ENCODE assay signal across 8 mouse cellular contexts in genomic region chr2:28532938-28533771, GRCm38 (mm10). TPM values are rescaled to one million over a fixed set of nuclear protein-coding genes. Genes with fewer than 3 reads are reported as not detected.
A peak's percentile ranks its signal among the peaks of the same experiment; 100 is the strongest.
DNase-seq lines count a peak whose midpoint lies in the region; ATAC-seq lines count a peak whose summit lies in the region.

No protein-coding gene starts in this region.

- H3K27ac ChIP-seq in heart, embryonic 13.5 days (replicated peaks): peak overlapping the region; percentile 87
- H3K27ac ChIP-seq in liver, embryonic 13.5 days: no peak overlapping the region

- no peaks in the 10 kb centered on the region for H3K36me3 ChIP-seq in heart, embryonic 13.5 days
- no peaks in the 10 kb centered on the region for H3K36me3 ChIP-seq in liver, embryonic 13.5 days

- no peaks in the 10 kb centered on the region for H3K27me3 ChIP-seq in heart, embryonic 13.5 days (replicated peaks)
- peaks cover 16% of the 10 kb centered on the region for H3K27me3 ChIP-seq in liver, embryonic 13.5 days

- DNase-seq in CD4-positive helper T cell, adult 2 months (ENCODE audit: low read depth, low spot score): peak; percentile 90
- DNase-seq in brain, adult 2 months (ENCODE audit: low read depth, low spot score): peak; percentile 97
- peak; percentile 74 for DNase-seq in fat pad, adult 2 months (ENCODE audit: extremely low read depth, low read depth, low spot score)
- DNase-seq in kidney, postnatal 10 days: peak; percentile 93
- peak; percentile 64 for DNase-seq in liver, embryonic 13.5 days
- peak; percentile 85 to 87 for DNase-seq in natural killer cell, adult 2 months (ENCODE audit: low spot score in 2 of 2)
- peak; percentile 86 for DNase-seq in telencephalon, adult 2 months (ENCODE audit: low read depth, low spot score)

- H3K9ac ChIP-seq in heart, embryonic 13.5 days: peak overlapping the region; percentile 94
- peak overlapping the region; percentile 53 for H3K9ac ChIP-seq in liver, embryonic 13.5 days

- peak; percentile 87 for ATAC-seq in heart, embryonic 13.5 days (ENCODE audit: extremely low read depth, insufficient number of reproducible peaks, low FRiP score, low TSS enrichment)
- ATAC-seq in liver, embryonic 13.5 days (ENCODE audit: low read depth): peak; percentile 87

- WGBS in heart, embryonic 13.5 days: 3% methylated on average over 49 of the region's 49 CpGs
- WGBS in liver, embryonic 13.5 days (ENCODE audit: insufficient replicate concordance): 2% methylated on average over 49 of the region's 49 CpGs

- no peaks in the 10 kb centered on the region for H3K9me3 ChIP-seq in heart, embryonic 13.5 days
- no peaks in the 10 kb centered on the region for H3K9me3 ChIP-seq in liver, embryonic 13.5 days (replicated peaks)

- H3K4me1 ChIP-seq in heart, embryonic 13.5 days: peaks cover 79% of the 10 kb centered on the region
- H3K4me1 ChIP-seq in liver, embryonic 13.5 days (replicated peaks): peaks cover 34% of the 10 kb centered on the region

- H3K4me3 ChIP-seq in heart, embryonic 13.5 days: peak overlapping the region; percentile 78
- H3K4me3 ChIP-seq in liver, embryonic 13.5 days (replicated peaks): peak overlapping the region; percentile 61

- H3K4me2 ChIP-seq in heart, embryonic 13.5 days: peak overlapping the region; percentile 77
- H3K4me2 ChIP-seq in liver, embryonic 13.5 days: peak overlapping the region; percentile 70

RNA-seq across cellular contexts. Expression of gene Ralgds, which starts 20.2 kb away (rescaled TPM):
- 19.2 and 20.3 TPM in 2 replicates for polyA plus RNA-seq in heart, embryonic 13.5 days (2015; fragmentation: Nextera tagmentation; extraction: Ambion mirVana)
- polyA plus RNA-seq in liver, embryonic 13.5 days (2015; fragmentation: Nextera tagmentation; extraction: Ambion mirVana): 1.7 and 2.5 TPM in 2 replicates

RNA-seq across cellular contexts. Expression of gene Gm10134, which starts 27.3 kb away (rescaled TPM):
- 1.1 and 1.6 TPM in 2 replicates for polyA plus RNA-seq in heart, embryonic 13.5 days (2015; fragmentation: Nextera tagmentation; extraction: Ambion mirVana)
- polyA plus RNA-seq in liver, embryonic 13.5 days (2015; fragmentation: Nextera tagmentation; extraction: Ambion mirVana): 0.52 and 1.1 TPM in 2 replicates

RNA-seq across cellular contexts. Expression of gene Cel, which starts 30.0 kb away (rescaled TPM):
- 0.31 TPM in 1 of 2 replicates, not detected in the other for polyA plus RNA-seq in heart, embryonic 13.5 days (2015; fragmentation: Nextera tagmentation; extraction: Ambion mirVana)
- 0.05 and 0.34 TPM in 2 replicates for polyA plus RNA-seq in liver, embryonic 13.5 days (2015; fragmentation: Nextera tagmentation; extraction: Ambion mirVana)

RNA-seq across cellular contexts. Expression of gene Gbgt1, which starts 36.5 kb away (rescaled TPM):
- polyA plus RNA-seq in heart, embryonic 13.5 days (2015; fragmentation: Nextera tagmentation; extraction: Ambion mirVana): 0.25 and 0.47 TPM in 2 replicates
- polyA plus RNA-seq in liver, embryonic 13.5 days (2015; fragmentation: Nextera tagmentation; extraction: Ambion mirVana): 0.36 and 0.44 TPM in 2 replicates

RNA-seq across cellular contexts. Expression of gene Gtf3c5, which starts 50.4 kb away (rescaled TPM):
- 29.8 and 30.9 TPM in 2 replicates for polyA plus RNA-seq in heart, embryonic 13.5 days (2015; fragmentation: Nextera tagmentation; extraction: Ambion mirVana)
- 16.9 and 19.3 TPM in 2 replicates for polyA plus RNA-seq in liver, embryonic 13.5 days (2015; fragmentation: Nextera tagmentation; extraction: Ambion mirVana)
